Mouse (Mus musculus): ENCODE measurements around the gene Ddn. TPM values are rescaled to one million over a fixed set of nuclear protein-coding genes. Genes with fewer than 3 reads are reported as not detected.

Gene Ddn
- polyA plus RNA-seq, 1 experiment from 2014 or later = not detected

DNA sequence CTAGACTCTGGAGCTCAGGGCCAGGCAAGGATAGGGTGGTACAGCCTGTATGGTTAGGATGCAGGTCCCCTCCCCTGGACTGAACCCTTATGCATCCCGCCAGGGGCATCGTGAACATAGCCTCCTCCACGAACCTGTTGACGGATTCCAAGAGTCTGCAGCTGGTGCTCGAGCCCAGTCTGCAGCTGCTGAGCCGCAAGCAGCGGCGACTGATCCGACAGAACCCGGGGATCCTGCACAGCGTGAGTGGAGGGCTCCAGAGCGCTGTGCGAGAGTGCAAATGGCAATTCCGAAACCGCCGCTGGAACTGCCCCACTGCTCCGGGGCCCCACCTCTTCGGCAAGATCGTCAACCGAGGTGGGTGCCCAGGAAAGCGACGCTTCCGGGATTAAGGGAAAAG, 18.5 kb downstream of the Ddn start:
- H3K4me3 ChIP-seq (replicated peaks) = peak overlapping the region; percentile 17
- no peaks in the 10 kb centered on the region for H3K9me3 ChIP-seq
- peaks cover 33% of the 10 kb centered on the region for H3K4me1 ChIP-seq
- H3K9ac ChIP-seq = no peak overlapping the region
- no peaks in the 10 kb centered on the region for H3K36me3 ChIP-seq
- H3K27me3 ChIP-seq (replicated peaks) = peaks cover 84% of the 10 kb centered on the region
- no peak for ATAC-seq (ENCODE audit: insufficient read depth, low FRiP score, low read depth)
- peak overlapping the region; percentile 44 for H3K4me2 ChIP-seq
- H3K27ac ChIP-seq = no peak overlapping the region
- WGBS = 1% methylated on average over 23 of the region's 23 CpGs

DNA sequence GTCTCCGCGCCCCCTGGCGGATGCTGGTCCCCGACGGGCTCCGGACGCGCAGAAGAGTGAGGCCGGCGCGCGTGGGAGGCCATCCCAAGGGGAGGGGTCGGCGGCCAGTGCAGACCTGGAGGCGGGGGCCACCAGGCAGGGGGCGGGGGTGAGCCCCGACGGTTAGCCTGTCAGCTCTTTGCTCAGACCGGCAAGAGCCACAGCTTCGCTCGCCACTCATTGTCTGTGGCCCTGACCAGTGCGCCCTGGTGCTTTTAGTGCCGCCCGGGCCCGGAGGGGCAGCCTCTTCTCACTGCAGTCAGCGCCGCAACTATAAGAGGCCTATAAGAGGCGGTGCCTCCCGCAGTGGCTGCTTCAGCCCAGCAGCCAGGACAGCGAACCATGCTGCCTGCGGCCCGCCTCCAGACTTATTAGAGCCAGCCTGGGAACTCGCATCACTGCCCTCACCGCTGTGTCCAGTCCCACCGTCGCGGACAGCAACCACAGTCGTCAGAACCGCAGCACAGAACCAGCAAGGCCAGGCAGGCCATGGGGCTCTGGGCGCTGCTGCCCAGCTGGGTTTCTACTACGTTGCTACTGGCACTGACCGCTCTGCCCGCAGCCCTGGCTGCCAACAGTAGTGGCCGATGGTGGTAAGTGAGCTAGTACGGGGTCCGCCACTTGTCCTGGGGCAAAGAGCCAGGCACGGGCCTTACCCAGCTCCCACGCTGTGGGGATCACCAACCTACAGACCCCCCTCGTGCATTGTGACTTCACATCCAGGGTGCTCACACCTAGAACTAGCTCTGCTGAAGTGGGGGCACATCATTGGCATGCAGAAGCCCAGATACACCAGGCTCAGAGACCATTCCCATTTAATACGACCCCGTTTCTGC, 19.4 kb downstream of the Ddn start, which contains the start of gene Wnt1:
Wnt1 (plus strand) TSS at position 197 of the 875 bp plus-strand sequence.
- Histone ChIP-seq H3K27ac (no peak within 1 kb of the TSS), H3K9ac (no peak within 1 kb of the TSS), H3K36me3 (no peaks in the 10 kb centered on the region), H3K4me3 (replicated peaks) (peak within 1 kb of the TSS; percentile 17), H3K4me1 (peaks cover 33% of the 10 kb centered on the region), H3K4me2 (peak within 1 kb of the TSS; percentile 44), H3K27me3 (replicated peaks) (peaks cover 79% of the 10 kb centered on the region), H3K9me3 (no peaks in the 10 kb centered on the region)
- WGBS = 5% methylated on average over 48 of the region's 51 CpGs
- no peak; the same call in 1 of the 2 replicates for ATAC-seq (ENCODE audit: insufficient read depth, low FRiP score, low read depth)

DNA sequence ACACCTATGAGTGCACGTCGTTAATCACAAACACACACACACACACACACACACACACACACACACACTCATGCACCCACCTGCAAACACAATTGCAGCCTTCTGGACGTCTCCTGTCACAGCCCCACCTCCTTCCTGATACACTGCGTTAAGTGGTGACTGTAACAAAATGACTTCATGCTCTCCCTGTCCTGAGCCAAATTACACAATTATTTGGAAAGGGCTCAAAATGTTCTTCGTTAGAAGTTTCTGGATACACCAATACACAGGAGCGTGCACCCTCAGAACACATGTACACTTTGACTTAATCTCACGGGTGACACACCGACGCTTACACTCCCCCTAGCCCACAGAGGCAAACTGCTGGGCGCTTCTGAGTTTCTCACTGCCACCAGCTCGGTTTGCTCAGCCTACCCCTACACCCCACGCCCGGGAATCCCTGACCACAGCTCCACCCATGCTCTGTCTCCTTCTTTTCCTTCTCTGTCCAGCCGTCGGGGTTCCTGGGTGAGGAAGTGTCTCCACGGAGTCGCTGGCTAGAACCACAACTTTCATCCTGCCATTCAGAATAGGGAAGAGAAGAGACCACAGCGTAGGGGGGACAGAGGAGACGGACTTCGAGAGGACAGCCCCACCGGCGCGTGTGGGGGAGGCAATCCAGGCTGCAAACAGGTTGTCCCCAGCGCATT, 20.2 kb downstream of the Ddn start:
- WGBS = 11% methylated on average over 24 of the region's 24 CpGs
- no peaks in the 10 kb centered on the region for H3K36me3 ChIP-seq
- peak overlapping the region; percentile 8; the same call in 1 of the 2 replicates for H3K4me3 ChIP-seq (replicated peaks)
- no peak overlapping the region for H3K27ac ChIP-seq
- no peak overlapping the region for H3K9ac ChIP-seq
- peaks cover 73% of the 10 kb centered on the region for H3K27me3 ChIP-seq (replicated peaks)
- no peaks in the 10 kb centered on the region for H3K9me3 ChIP-seq
- H3K4me1 ChIP-seq = peaks cover 33% of the 10 kb centered on the region
- no peak for ATAC-seq (ENCODE audit: insufficient read depth, low FRiP score, low read depth)
- H3K4me2 ChIP-seq = peak overlapping the region; percentile 24; the same call in 1 of the 2 replicates

DNA sequence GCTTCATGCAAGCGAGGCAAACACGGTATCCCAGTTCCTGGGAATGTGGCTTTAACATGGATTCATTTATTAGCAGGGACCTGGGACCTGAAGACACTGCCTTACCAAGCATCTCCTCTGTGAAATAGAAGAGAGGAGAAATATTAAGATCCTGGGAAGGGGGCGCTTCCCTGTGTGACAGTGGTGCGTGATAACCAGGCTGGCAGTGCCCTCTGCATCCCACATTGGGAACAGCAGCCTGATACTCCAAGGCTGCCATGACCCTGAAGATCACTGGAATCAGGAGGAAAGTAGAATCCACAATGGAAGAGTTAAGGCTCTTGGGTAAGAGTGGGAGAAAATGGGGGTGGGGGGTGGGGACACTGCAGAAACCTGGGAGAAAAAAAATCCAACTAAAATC, 21.4 kb downstream of the Ddn start:
- WGBS = 29% methylated on average over 4 of the region's 4 CpGs
- Histone ChIP-seq H3K36me3 (no peaks in the 10 kb centered on the region), H3K27me3 (replicated peaks) (peaks cover 61% of the 10 kb centered on the region), H3K4me2 (no peak overlapping the region), H3K27ac (no peak overlapping the region), H3K4me1 (peaks cover 32% of the 10 kb centered on the region), H3K9me3 (no peaks in the 10 kb centered on the region), H3K9ac (no peak overlapping the region), H3K4me3 (replicated peaks) (no peak overlapping the region)
- no peak for ATAC-seq (ENCODE audit: insufficient read depth, low FRiP score, low read depth)

DNA sequence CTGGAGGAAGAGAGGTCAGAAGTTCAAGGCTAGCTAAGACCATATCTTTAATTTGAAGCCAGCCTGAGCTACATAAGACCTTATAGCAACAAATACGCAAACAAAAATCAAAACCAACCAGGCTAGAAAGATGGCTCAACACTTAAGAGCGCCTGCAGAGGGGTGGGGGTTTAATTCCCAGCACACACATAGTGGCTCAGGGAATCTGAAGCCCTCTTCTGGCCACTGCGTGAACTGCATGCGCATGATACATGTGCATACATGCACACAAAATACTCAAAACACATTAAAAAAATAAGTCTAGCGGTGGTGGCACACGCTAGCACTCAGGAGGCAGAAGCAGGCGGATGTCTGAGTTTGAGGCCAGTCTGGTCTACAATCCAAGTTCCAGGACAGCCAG, 23.5 kb downstream of the Ddn start:
- H3K9ac ChIP-seq = no peak overlapping the region
- H3K27me3 ChIP-seq (replicated peaks) = peaks cover 58% of the 10 kb centered on the region

DNA sequence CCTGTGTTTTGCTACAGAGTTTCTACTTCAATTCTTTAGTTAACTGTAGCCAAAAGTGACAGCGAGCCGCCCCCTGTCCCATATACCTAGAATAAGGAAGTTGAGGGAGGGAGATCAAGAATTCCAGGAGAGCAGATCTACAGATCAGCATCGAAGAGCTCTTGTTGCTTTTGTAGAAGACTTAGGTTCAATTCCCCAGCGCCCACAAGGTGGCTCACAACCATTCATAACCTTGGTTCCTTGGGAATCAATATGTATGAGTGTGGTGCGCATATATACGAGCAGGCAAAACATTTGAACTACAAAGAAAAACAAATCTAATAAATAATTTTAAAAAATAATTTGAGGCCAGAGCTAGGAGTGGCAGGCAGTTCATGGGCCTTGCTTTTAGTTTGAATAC, 28.1 kb downstream of the Ddn start:
- Histone ChIP-seq H3K4me2 (no peak overlapping the region), H3K27me3 (replicated peaks) (peaks cover 69% of the 10 kb centered on the region)
- 27% methylated on average over 6 of the region's 6 CpGs for WGBS

More for the DNA sequence above, 23.5 kb downstream of the Ddn start:
- H3K27ac ChIP-seq = no peak overlapping the region
- 42% methylated on average over 7 of the region's 7 CpGs for WGBS
- H3K4me2 ChIP-seq = no peak overlapping the region
- peaks cover 13% of the 10 kb centered on the region; the same call in 1 of the 2 replicates for H3K4me1 ChIP-seq
- H3K4me3 ChIP-seq (replicated peaks) = no peak overlapping the region
- H3K9me3 ChIP-seq = no peaks in the 10 kb centered on the region
- no peak for ATAC-seq (ENCODE audit: insufficient read depth, low FRiP score, low read depth)
- no peaks in the 10 kb centered on the region for H3K36me3 ChIP-seq

DNA sequence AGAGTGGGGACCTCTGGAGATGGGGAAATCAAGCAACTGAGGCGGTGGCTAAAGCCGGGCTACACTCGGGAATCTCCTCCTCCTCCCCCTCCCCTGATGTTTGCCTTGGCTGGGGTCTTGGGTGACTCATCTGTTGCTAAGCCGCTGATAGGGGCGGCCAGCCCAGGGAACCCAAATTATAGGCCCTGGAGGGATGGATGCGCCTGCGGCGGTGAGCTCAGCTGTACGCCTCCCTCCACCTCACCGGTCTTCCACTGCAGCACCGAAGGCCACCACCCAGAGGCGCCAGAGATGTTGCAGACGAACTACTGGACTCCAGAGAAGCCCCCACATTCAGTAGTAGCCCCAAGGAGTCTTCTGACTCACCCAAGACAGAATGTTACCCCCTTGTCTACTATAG, 28.7 kb downstream of the Ddn start:
- Histone ChIP-seq H3K9me3 (no peaks in the 10 kb centered on the region), H3K27ac (no peak overlapping the region), H3K36me3 (no peaks in the 10 kb centered on the region), H3K4me1 (peaks cover 29% of the 10 kb centered on the region), H3K4me3 (replicated peaks) (no peak overlapping the region), H3K27me3 (replicated peaks) (peaks cover 74% of the 10 kb centered on the region), H3K4me2 (no peak overlapping the region), H3K9ac (no peak overlapping the region)
- WGBS = 7% methylated on average over 13 of the region's 13 CpGs
- ATAC-seq (ENCODE audit: insufficient read depth, low FRiP score, low read depth) = no peak

More for the DNA sequence above, 28.1 kb downstream of the Ddn start:
- ATAC-seq (ENCODE audit: insufficient read depth, low FRiP score, low read depth) = no peak
- H3K9me3 ChIP-seq = no peaks in the 10 kb centered on the region
- peaks cover 23% of the 10 kb centered on the region for H3K4me1 ChIP-seq
- H3K9ac ChIP-seq = no peak overlapping the region
- no peaks in the 10 kb centered on the region for H3K36me3 ChIP-seq
- no peak overlapping the region for H3K4me3 ChIP-seq (replicated peaks)
- no peak overlapping the region for H3K27ac ChIP-seq

DNA sequence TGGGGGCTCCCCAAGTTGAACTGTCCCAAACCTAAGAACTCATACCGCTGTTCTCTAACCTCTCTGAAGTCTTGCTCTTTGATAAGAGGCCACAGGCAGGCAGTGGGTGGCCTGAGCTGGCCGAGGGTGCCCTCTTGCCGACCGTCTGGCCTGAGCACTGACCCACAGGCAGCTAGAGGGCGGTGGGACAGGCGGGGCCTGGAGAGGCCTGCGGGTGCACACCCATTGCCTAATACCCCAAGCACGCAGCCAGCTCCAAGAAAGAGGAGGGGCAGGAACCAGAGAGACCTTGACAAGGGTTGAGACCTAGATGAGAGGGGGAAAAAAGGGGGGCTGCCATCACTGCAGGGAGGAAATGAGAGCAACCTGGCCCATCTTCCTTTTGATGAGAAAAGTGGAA, 29.2 kb downstream of the Ddn start:
- no peak for ATAC-seq (ENCODE audit: insufficient read depth, low FRiP score, low read depth)
- Histone ChIP-seq H3K9me3 (no peaks in the 10 kb centered on the region), H3K36me3 (no peaks in the 10 kb centered on the region), H3K4me3 (replicated peaks) (no peak overlapping the region), H3K9ac (no peak overlapping the region), H3K4me2 (no peak overlapping the region), H3K27me3 (replicated peaks) (peaks cover 75% of the 10 kb centered on the region), H3K27ac (no peak overlapping the region), H3K4me1 (peaks cover 30% of the 10 kb centered on the region)
- 11% methylated on average over 8 of the region's 8 CpGs for WGBS

DNA sequence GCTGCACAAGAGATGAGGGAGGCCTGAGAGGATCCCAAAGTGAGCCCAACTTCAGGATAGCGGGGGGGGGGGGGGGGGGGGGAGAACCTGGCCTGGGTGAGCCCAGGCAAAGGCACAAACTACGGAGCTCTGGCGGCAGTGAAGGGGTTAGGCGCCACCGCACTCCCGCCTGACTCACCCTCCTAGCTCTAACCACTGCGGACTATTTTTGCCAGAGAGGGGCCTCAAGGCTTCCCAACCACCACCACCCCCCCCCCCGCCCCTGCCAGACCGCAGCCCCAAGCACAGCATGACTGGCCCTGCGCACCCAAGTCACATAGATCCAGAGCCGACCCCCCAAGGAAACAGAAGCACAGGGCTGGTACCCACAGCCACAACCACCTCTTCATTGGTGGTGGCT, 30.5 kb downstream of the Ddn start:
- H3K27me3 ChIP-seq (replicated peaks) = peaks cover 88% of the 10 kb centered on the region
- ATAC-seq (ENCODE audit: insufficient read depth, low FRiP score, low read depth) = no peak
- 3% methylated on average over 11 of the region's 11 CpGs for WGBS
- H3K36me3 ChIP-seq = no peaks in the 10 kb centered on the region
- no peak overlapping the region for H3K27ac ChIP-seq
- no peak overlapping the region for H3K4me2 ChIP-seq
- H3K4me1 ChIP-seq = peaks cover 34% of the 10 kb centered on the region
- H3K9ac ChIP-seq = no peak overlapping the region
- H3K4me3 ChIP-seq (replicated peaks) = no peak overlapping the region
- H3K9me3 ChIP-seq = no peaks in the 10 kb centered on the region

DNA sequence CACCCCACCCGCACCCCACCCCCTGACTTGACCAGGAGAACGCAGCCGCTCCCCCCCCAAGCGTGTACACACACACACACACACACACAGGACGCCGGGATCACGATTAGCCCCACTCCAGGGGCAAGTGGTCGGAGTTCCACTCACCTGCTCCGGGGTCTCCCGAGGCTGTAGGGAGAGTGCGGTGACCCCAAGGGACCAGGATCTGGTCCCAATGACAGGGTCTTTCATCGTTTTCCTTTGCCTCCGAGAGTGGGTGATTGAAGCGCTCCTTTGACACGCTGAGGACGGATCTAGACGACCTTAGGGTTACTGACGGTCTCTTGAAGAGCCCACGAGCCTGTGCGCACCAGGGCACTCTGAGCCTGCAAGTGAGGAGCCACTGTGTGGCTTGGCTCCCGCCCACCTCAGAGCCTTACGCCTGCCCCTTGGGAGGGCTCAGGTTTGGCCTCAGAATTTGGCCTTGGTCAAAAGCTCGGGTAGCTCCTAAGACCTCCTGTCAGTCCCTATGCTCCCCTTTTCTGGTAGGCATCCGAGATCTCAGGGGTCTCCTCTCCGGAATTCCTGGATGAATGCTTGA, 31.0 kb downstream of the Ddn start:
- Histone ChIP-seq H3K36me3 (no peaks in the 10 kb centered on the region), H3K9ac (no peak overlapping the region), H3K4me2 (peak overlapping the region; percentile 49), H3K4me3 (replicated peaks) (peak overlapping the region; percentile 22), H3K27me3 (replicated peaks) (peaks cover 92% of the 10 kb centered on the region), H3K9me3 (no peaks in the 10 kb centered on the region), H3K27ac (no peak overlapping the region), H3K4me1 (peaks cover 36% of the 10 kb centered on the region)
- WGBS = under 1% methylated on average over 25 of the region's 25 CpGs
- ATAC-seq (ENCODE audit: insufficient read depth, low FRiP score, low read depth) = no peak

DNA sequence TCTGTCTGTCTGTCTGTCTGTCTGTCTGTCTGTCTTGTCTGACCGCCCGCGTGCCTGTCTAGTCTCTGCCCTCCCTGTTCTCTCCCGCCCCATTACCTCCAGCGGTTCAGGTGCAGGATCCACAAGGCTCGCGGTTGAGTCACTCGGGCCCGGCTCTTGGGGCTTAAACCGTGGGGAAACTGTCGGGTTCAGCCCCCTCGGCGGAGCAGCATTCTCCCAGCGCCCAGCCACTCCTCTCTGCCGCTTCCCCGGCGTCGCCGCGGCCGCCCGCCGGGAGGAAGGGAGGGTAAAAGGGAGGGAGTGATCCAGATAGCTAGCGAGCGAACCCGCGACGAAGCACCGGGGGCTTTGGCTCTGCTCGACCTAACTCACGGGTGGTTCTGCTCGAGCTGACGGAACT, 31.5 kb downstream of the Ddn start, which contains the start of gene Wnt10b:
Wnt10b (minus strand) TSS at position 389 of the 400 bp plus-strand sequence.
- under 1% methylated on average over 33 of the region's 33 CpGs for WGBS
- Histone ChIP-seq H3K27me3 (replicated peaks) (peaks cover 97% of the 10 kb centered on the region), H3K4me1 (peaks cover 39% of the 10 kb centered on the region), H3K9ac (no peak within 1 kb of the TSS), H3K4me3 (replicated peaks) (peak within 1 kb of the TSS; percentile 22), H3K27ac (no peak within 1 kb of the TSS), H3K36me3 (no peaks in the 10 kb centered on the region), H3K4me2 (peak within 1 kb of the TSS; percentile 52), H3K9me3 (no peaks in the 10 kb centered on the region)
- ATAC-seq (ENCODE audit: insufficient read depth, low FRiP score, low read depth) = no peak

Data from stomach, embryonic 15.5 days (tissue).